Mouse (Mus musculus): ENCODE data around the gene Gm17019. TPM values are rescaled to one million over a fixed set of nuclear protein-coding genes. Genes with fewer than 3 reads are reported as not detected.
"Not testable (repeated sequence)": the region's sequence is repeated elsewhere in the genome, so short reads cannot be mapped to it uniquely, and the experiment has no call there.

The Gm17019 gene
- polyA plus RNA-seq (2011; ENCODE audit: insufficient read length, low read depth, missing spikeins): not detected in 2 replicates

DNA sequence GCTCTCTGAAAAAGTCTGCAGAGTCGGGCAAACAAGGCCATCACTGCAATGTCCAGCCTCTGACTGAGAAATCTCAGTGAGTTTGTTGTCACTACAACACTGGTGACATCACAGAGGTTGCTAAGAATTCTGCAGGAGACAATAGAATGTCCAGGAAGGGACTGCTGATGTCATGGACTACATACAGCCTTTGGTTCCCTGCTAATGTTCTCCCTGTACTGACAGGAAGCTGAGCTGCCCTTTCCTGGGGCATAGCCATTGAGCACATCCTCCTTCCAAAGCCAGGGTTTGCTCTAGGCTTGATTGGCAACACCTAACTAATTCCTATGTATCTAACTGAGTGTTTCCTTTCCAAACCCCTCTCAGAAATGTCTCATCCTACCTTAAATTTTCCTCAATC is at the start of gene Gm17019:
Gene Gm17019, minus strand, starts transcription at position 101 of the 400 bp plus-strand sequence.
- H3K4me1 ChIP-seq (ENCODE audit: control insufficient read depth, insufficient read depth, low read length): not testable (repeated sequence)

DNA sequence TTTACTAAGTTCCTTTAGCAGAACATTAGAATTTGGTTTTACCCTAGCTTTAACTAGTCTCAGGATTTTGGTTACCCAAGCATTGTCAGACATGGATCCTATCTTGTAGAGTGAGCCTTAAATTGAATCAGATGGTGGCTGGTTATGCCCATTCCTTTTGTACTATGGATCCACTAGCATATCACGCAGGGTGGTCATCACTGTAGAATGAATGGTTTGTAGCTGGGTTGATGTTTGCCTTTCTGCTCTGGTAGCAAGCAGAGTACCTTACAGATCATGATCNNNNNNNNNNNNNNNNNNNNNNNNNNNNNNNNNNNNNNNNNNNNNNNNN is 29.6 kb upstream of the Gm17019 start:
- H3K4me1 ChIP-seq (ENCODE audit: control insufficient read depth, insufficient read depth, low read length); H3K4me3 ChIP-seq (ENCODE audit: insufficient read depth, low read length); H3K27ac ChIP-seq (ENCODE audit: insufficient read depth, low read length): not testable (repeated sequence)

More for the DNA sequence above, at the start of gene Gm17019:
- H3K27ac ChIP-seq (ENCODE audit: insufficient read depth, low read length); H3K4me3 ChIP-seq (ENCODE audit: insufficient read depth, low read length): not testable (repeated sequence)

- not testable (repeated sequence) for H3K27ac ChIP-seq (ENCODE audit: insufficient read depth, low read length); H3K4me3 ChIP-seq (ENCODE audit: insufficient read depth, low read length); H3K4me1 ChIP-seq (ENCODE audit: control insufficient read depth, insufficient read depth, low read length)
Observed at GRCm38 (mm10) chr5:15061638-15062384, 29.0 kb upstream of the Gm17019 start.

- not testable (repeated sequence) for H3K27ac ChIP-seq (ENCODE audit: insufficient read depth, low read length); H3K4me1 ChIP-seq (ENCODE audit: control insufficient read depth, insufficient read depth, low read length); H3K4me3 ChIP-seq (ENCODE audit: insufficient read depth, low read length)
Observed at GRCm38 (mm10) chr5:15054151-15055025, 21.6 kb upstream of the Gm17019 start.

DNA sequence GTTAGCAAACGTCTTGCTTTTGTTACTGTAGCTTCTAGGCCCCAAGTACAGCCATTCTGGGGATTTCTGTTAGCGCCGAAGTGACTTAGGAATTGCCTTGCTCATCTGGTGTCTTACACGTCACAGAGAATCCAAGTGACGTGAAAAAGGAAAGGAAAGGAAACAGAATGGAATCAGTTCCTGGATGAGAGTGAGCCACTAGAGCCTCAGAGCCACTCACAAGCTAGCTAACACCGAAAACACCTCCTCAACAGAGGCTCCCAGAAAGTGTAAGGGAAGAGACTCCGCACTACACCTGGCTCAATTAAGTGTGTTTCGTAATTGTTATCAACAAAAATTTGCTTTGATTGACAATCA is 20.8 kb upstream of the Gm17019 start:
- H3K27ac ChIP-seq (ENCODE audit: insufficient read depth, low read length); H3K4me1 ChIP-seq (ENCODE audit: control insufficient read depth, insufficient read depth, low read length); H3K4me3 ChIP-seq (ENCODE audit: insufficient read depth, low read length): not testable (repeated sequence)

DNA sequence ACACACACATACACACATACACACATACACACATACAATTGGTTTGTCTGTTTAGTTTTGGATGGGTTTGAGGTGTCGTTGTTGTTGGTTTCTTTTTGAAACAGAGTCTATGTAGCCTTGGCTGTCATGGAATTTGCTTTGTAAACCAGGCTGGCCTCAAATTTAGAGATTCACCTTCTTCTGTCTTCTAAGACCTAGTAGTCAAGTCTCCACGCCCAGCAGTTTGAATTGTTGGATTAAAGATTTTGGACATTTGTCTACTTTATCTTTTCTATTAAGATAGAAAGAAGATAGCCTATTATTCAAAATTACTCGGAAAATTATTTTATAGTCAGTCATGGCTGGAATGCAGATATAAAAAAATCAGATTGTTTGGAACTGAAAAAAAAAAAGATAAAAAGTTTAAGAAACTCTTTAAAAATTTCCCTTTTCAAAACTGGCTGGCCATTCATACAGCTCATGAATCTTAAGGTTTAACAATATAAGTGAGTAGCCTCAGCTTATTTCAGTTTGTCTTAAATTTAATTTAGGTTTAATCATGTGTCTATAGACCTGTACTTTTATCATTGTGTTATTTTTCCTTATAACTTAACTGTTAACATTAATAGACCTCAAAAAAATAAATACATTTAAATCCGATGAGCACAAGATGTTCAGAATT is 20.3 kb upstream of the Gm17019 start:
- H3K4me3 ChIP-seq (ENCODE audit: insufficient read depth, low read length); H3K27ac ChIP-seq (ENCODE audit: insufficient read depth, low read length); H3K4me1 ChIP-seq (ENCODE audit: control insufficient read depth, insufficient read depth, low read length): not testable (repeated sequence)

DNA sequence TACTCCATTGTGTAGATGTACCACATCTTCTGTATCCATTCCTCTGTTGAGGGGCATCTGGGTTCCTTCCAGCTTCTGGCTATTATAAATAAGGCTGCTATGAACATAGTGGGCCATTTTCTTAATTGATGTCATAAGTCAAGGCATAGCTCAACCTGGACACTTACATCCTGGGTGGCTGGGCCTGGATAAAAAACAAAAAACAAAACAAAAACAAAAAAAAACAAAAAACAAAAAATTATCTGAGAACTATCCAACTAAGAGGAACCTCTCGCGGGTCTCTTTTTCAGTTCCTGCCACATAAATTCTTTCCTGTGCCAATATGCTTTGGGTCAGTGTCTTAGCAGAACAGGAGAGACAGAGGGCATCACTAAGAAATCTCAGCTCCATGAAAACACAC is 18.0 kb upstream of the Gm17019 start:
- not testable (repeated sequence) for H3K4me3 ChIP-seq (ENCODE audit: insufficient read depth, low read length); H3K27ac ChIP-seq (ENCODE audit: insufficient read depth, low read length); H3K4me1 ChIP-seq (ENCODE audit: control insufficient read depth, insufficient read depth, low read length)

- not testable (repeated sequence) for H3K4me1 ChIP-seq (ENCODE audit: control insufficient read depth, insufficient read depth, low read length); H3K4me3 ChIP-seq (ENCODE audit: insufficient read depth, low read length); H3K27ac ChIP-seq (ENCODE audit: insufficient read depth, low read length)
Observed at GRCm38 (mm10) chr5:15044830-15045767, 12.3 kb upstream of the Gm17019 start.

DNA sequence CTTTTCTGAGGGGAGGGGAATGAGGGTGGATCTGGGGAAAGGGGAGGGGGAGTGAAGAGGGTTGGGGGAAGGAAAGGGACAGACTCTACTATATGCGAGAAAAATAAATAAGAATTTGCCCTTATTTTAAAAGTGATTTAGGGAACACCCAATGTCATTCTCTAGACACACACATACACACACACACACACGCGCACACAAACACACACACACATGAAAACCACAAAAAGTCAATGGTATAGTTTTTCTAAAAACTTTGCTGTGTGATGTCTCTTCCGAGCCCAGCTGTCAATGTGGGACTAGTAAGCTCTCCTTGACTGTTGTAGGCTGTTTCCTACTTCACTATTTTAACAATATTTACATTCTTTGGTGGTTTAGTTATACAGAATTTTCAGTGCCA is 8.0 kb upstream of the Gm17019 start:
- H3K4me1 ChIP-seq (ENCODE audit: control insufficient read depth, insufficient read depth, low read length); H3K4me3 ChIP-seq (ENCODE audit: insufficient read depth, low read length); H3K27ac ChIP-seq (ENCODE audit: insufficient read depth, low read length): not testable (repeated sequence)

GRCm38 (mm10) chr5:15039984-15040383 is 7.2 kb upstream of the Gm17019 start:
- H3K27ac ChIP-seq (ENCODE audit: insufficient read depth, low read length); H3K4me1 ChIP-seq (ENCODE audit: control insufficient read depth, insufficient read depth, low read length); H3K4me3 ChIP-seq (ENCODE audit: insufficient read depth, low read length): not testable (repeated sequence)

GRCm38 (mm10) chr5:15024316-15024715 is 8.5 kb downstream of the Gm17019 start:
- not testable (repeated sequence) for H3K4me1 ChIP-seq (ENCODE audit: control insufficient read depth, insufficient read depth, low read length); H3K4me3 ChIP-seq (ENCODE audit: insufficient read depth, low read length); H3K27ac ChIP-seq (ENCODE audit: insufficient read depth, low read length)

GRCm38 (mm10) chr5:15020067-15020466 is 12.7 kb downstream of the Gm17019 start:
- not testable (repeated sequence) for H3K27ac ChIP-seq (ENCODE audit: insufficient read depth, low read length); H3K4me1 ChIP-seq (ENCODE audit: control insufficient read depth, insufficient read depth, low read length)

DNA sequence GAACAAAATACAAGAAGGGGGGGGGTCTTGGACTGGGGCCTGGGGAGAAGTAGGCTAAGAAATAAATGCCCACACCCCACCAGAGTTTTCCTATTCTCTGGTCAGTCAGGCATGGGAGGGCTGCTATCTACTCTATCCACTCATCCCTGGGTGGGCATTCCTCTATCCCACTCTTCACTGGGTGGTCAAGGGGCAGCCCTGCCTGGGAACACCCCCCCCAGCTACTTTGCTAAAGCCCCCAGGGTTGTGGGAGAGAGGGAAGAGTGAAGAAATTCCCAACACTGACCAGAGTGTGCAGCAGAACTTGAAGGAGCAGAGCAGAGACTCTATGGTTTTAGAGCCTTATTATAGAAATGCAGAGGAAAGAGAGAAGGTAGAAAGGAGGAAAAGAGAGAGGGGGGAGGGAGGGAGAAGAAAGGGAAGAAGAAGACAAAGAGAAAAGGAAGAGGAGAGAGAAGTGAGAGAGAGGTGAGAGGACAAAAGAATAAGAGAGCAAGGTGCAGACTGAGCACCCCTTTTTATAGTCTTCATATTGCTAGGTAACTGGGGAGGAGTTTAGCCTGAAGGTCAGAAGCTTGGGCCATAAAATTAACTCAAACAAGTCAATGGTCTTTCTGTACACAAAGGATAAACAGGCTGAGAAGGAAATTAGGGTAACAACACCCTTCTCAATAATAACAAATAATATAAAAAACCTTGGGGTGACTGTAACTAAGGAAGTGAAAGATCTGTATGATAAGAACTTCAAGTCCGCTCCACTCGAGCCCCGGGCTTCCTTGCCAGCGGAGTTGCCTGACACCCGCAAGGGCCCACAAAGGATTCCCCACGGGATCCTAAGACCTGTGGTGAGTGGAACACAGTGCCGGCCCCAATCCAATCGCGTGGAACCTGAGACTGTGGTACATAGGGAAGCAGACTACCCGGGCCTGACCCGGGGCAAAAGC is 21.9 kb downstream of the Gm17019 start:
- H3K4me3 ChIP-seq (ENCODE audit: insufficient read depth, low read length); H3K27ac ChIP-seq (ENCODE audit: insufficient read depth, low read length); H3K4me1 ChIP-seq (ENCODE audit: control insufficient read depth, insufficient read depth, low read length): not testable (repeated sequence)

More at GRCm38 (mm10) chr5:15020067-15020466, 12.7 kb downstream of the Gm17019 start:
- not testable (repeated sequence) for H3K4me3 ChIP-seq (ENCODE audit: insufficient read depth, low read length)

DNA sequence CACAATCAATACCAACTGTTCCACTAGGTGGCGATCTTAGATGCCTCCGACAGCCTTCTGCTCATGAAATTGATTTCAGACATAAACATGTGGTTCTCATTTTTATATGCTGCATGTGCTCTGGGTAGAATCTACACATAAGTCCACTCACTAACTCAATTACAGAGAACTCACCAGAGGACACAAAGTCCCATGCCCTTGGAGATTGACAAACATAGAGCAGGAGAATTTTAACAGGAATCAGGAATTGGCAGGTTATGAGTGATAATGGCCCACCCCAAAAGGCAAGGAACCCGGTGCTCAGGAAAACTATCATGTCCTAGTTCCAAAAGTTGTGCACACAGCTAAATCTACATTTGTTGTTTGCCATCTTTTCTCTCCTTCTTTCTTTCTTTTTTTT is 25.9 kb downstream of the Gm17019 start:
- not testable (repeated sequence) for H3K4me1 ChIP-seq (ENCODE audit: control insufficient read depth, insufficient read depth, low read length); H3K4me3 ChIP-seq (ENCODE audit: insufficient read depth, low read length); H3K27ac ChIP-seq (ENCODE audit: insufficient read depth, low read length)

Measured in embryonic fibroblast, embryonic 13.5 days (primary cell).